Mouse (Mus musculus) left cerebral cortex, adult 2 months (tissue): ENCODE data around the gene Nmu. TPM values are rescaled to one million over a fixed set of nuclear protein-coding genes. Genes with fewer than 3 reads are reported as not detected.

Experiments used
- DNase-seq, 2 experiments: peaks; one replicate each; pipeline ENCODE4 v3.0.0; 2021 to 2022; ENCODE audit warnings: low spot score in 2 of 2, mixed read lengths in 1 of 2; ENCODE audit errors: extremely low spot score in 1 of 2
- H3K27ac ChIP-seq: fragments of 200-600 bp; 2 replicates; pipeline ENCODE4 v1.8.1; 2022
- H3K4me3 ChIP-seq: fragments of 200-600 bp; 2 replicates; pipeline ENCODE4 v1.8.1; 2022
- CTCF ChIP-seq: fragments of 200-600 bp; IDR thresholded peaks from 2 replicates; pipeline ENCODE4 v1.8.1; 2022; ENCODE audit warnings: antibody characterized with exemption, mild to moderate bottlenecking, moderate library complexity
- intact Hi-C: fragments of 180-260 bp; cut with DNase I; formaldehyde crosslinking; loops from one replicate; pipeline ENCODE4 v1.15.1; 2025
- long read RNA-seq, 2 experiments: library from polyadenylated mRNA; stranded (forward); transcript quantifications; one replicate each; pipeline ENCODE4 v2.0.0; 2021; ENCODE audit warnings: borderline mapping rate in 2 of 2
- total RNA-seq, 2 experiments: library from RNA; stranded (reverse); gene quantifications; 2 replicates each; pipeline ENCODE4 v1.2.3; 2021

Gene Nmu
- not detected for total RNA-seq
- long read RNA-seq, experiment 1 = 0 reads
- long read RNA-seq, experiment 2 = 0 reads

DNA sequence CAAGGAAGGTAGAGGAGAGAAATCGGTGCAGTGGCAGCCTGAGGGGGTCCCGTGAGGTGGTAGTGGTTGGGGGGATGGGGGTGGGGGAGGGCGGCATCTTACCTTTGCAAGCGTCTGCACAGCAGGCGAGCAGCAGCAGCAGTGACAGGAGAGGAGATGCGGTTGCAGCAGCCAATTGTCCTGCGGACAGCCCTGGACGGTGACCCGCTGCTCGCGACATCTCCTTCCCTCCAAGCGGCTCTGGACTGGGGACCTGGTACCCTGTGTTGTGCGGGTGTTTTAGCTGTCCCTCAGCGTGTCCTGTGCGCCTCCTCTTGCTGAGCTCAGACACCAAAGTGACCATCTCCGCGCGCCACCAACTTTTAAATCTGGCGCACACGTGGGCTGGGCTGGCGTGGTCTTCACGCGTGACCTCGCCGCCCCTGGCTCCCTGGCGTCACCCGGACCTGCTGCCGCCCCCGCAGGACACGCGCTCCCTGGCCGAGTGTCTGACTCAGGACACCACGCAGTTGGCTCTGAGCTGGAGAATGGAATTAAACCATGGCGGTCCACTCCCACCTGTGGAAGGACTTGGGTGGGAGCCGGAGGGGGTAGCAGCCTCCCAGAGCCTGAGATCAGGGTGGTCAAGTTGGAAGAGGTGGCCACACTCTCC lies at the start of gene Nmu:
Gene Nmu (minus strand): TSS at position 336 of the 652 bp plus-strand sequence.
- Histone ChIP-seq H3K4me3 (peak within 1 kb of the TSS; percentile 24), H3K27ac (no peak within 1 kb of the TSS)
- no peak for DNase-seq
- no peak for TF ChIP-seq CTCF
- intact Hi-C loops = no loop called here

DNA sequence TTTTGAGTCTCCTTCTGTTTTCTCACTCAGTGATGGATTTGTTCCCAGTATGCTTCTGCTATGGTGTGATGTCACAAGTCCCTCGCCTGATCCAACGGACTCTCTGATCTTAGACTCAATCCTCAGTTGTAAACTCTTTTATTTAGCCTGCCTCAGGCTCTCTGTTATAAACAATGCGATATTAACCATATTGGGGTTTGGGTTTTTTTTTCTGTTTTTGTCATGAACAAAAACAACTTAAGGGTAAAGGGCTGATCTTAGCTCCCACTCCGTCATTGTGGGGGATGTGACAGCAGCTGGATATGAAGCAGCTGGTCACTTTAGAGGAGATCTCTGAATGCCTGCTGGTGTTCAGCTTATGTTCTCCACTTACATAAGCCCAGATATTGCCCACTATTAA lies 48.1 kb upstream of the Nmu start:
- TF ChIP-seq CTCF = no peak
- no peak for DNase-seq
- Histone ChIP-seq H3K27ac (no peak overlapping the region), H3K4me3 (no peak overlapping the region)
- intact Hi-C loops = loop anchor here (5.0 to 10.0 kb wide), 2 partner anchors 177 to 549 kb away; no protein-coding TSS in a partner anchor

DNA sequence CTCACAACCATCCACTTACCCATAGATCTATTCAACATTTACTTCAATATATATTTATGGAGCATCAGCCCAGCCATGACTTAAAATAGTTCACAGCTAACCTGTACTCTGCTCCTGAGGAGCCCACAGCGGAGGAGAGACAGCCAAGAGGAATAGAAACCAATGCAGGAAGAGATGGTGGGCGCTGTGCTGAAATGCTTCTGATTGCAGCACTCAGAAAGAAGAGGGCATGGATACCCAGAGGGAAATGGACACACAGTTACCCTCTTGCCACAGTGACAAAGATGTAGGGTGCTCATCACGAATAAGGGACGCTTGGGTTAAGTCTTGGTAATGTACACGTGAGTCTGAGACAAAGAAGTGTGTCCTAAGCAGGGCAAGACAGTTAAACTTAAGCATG lies 30.8 kb upstream of the Nmu start:
- intact Hi-C loops = no loop called here
- no peak for TF ChIP-seq CTCF
- H3K4me3 ChIP-seq = no peak overlapping the region
- no peak overlapping the region for H3K27ac ChIP-seq
- no peak for DNase-seq

DNA sequence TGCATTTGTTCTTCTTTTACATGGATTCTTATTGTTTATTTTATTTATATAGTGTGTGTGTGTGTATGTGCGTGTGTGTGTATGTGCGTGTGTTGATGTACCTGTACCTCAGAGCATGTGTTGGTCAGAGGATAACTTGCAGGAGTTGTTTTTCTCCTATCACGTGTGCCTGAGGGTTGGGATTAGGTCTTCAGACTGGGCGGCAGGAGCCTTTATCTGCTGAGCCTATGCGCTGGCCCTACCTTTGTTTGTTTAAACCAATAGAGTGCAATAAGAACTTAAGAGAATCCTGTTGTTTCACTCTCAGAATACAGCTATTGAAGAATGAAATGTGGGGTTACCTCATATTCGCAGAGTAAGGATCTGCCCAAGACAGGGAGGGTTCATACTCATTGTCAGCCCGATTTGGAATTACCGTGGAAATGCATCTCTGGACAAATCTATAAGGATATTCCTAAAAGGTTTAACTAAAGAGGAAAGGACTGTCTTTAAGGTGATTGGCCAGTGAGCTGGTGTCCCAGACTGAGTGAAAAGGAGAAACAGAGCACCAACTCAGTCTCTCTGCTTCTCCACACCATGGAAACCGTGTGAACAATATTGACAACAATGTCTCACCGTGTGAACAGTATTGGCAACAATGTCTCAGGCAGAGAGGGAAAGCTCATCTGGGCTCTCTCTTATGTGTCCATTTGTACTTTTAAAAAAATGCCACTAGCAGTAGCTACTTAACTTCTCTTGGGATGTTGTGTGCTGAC lies 25.6 kb upstream of the Nmu start:
- TF ChIP-seq CTCF = no peak
- intact Hi-C loops = no loop called here
- Histone ChIP-seq H3K4me3 (no peak overlapping the region), H3K27ac (no peak overlapping the region)
- DNase-seq = no peak

DNA sequence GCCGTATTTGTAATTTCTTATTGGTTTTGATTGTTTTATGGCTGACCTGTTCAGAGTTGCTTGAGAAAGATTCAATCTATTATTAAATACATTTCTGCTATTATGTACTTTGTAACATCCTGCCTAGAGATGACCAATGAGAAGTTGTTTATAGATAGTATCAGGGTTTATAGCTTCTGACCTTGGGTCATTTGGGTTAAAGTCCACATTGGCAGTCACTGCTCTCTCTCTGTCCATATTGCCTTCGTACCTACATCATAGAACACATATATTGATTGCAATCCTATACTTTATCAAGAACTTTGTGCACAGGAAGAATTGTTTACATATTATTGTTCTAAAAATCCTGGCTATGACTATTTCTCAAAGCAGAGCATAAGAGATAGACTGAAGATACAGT lies 24.9 kb upstream of the Nmu start:
- H3K4me3 ChIP-seq = no peak overlapping the region
- no peak overlapping the region for H3K27ac ChIP-seq
- no peak for TF ChIP-seq CTCF
- DNase-seq = no peak
- intact Hi-C loops = no loop called here

DNA sequence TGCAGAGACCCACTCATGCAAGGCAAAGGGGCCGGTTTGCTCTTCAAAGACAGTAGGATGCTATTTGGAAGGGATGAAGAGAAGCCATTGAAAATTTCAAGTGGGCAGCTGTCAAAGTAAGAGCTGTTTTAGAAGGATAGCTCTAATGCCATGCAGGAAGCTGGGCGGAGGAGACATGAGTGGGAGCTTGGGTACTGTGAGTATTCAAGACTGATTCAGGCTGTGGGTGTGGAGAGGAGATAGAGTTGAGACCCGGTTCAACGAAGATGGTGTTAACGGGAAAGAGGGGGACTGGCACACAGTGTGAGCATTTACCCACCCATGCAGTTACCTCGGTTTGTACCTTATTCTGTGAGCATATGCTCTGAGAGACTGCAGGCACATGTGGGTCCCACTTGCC lies 20.1 kb upstream of the Nmu start:
- TF ChIP-seq CTCF = no peak
- intact Hi-C loops = loop anchor here (2.0 kb wide), 1 partner anchor 79 kb away; the partner anchor contains the start of gene Clock
- Histone ChIP-seq H3K4me3 (no peak overlapping the region), H3K27ac (no peak overlapping the region; the same call in 1 of the 2 replicates)
- DNase-seq = peak; percentile 9 to 27

DNA sequence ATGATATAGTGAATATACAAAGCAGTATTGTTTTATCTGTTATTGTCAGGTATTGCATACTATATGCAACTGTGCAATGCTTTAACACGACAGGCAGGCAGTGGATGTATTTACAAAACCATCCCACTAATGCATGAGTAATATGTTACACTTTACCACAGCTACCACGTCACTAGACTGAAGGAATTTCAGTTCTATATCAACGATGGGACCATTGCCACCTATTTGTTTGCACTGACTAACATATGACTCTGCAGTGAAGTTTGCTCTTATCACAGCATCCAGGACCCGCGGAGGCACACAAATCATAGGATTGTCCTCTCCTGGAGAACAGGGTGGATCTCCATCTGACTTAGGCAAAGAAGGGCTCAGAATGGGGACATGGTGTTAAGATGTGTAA lies 18.2 kb upstream of the Nmu start:
- DNase-seq = no peak
- TF ChIP-seq CTCF = no peak
- no peak overlapping the region for H3K4me3 ChIP-seq
- no peak overlapping the region for H3K27ac ChIP-seq
- intact Hi-C loops = loop anchor here (2.0 kb wide), 1 partner anchor 77 kb away; the partner anchor contains the start of gene Clock

DNA sequence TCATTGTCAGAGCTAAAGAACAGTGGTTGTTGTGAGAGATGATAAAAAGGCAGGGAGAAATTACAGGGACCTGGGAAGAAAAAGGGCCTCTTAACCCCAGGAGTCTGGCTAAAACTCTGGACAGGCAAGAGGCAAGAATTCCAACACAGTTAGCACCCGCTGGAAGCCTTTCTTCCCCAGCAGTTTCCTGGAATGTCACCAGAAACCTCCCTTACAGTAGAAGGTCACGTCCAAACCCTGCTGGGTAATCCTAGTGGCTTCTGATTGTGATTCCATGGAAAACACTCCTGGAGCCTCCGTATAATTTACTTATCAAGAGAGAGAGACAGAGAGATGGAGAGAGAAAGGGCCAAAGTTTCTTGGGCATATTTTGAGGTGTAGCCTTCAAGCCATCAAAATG lies 15.6 kb upstream of the Nmu start:
- no peak overlapping the region for H3K4me3 ChIP-seq
- no peak for TF ChIP-seq CTCF
- DNase-seq = no peak
- intact Hi-C loops = no loop called here
- no peak overlapping the region for H3K27ac ChIP-seq

DNA sequence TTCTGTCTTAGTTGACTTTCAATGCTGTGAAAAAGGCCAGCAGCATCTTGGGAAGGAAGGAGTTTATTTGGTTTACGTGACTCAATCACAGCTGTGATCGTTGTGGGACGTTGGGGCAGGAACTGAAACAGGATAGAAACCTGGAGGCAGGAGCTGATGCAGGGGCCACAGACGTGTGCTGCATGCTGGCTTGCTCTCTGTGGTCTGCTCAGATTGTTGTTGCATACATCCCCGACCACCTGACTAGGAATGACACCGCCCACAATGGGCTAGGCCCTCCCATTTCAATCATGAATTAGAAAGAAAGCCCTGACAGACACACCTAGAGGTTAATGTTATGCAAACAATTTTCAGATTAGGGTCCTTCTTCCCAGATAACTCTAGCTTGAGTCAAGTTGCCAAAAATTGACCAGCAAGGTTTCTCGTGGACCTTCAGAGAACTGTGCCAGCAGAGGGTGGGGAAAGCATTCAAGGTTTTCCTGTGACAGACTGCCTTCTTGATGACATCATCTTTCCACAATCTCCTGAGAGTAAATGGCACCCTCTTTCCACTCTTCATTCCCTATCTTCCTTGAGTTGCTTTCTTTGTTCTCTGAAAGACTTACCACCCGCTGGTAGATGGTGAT lies 5.7 kb upstream of the Nmu start:
- intact Hi-C loops = no loop called here
- no peak for TF ChIP-seq CTCF
- no peak overlapping the region for H3K27ac ChIP-seq
- no peak overlapping the region for H3K4me3 ChIP-seq
- no peak for DNase-seq

DNA sequence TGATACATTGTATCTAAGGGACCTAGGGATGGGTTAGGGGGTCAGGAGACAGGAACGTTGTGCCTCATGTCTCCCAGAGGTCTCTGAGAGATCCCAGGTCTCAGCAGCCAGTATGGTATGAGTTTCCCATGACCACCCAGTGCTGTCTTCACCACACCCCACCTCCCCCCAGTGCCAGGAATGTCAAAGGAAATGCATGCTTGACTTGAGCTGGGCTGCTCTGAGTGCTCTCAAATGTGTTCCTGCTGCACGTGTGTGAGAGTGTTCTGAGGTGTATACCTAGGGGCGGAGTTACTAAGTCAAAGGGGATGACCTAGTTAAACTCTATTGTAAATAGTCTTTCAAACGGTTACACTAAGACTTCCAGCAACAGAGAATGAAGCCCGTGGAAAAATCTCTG lies 1.8 kb upstream of the Nmu start:
- H3K27ac ChIP-seq = no peak overlapping the region
- intact Hi-C loops = no loop called here
- H3K4me3 ChIP-seq = no peak overlapping the region
- no peak for TF ChIP-seq CTCF
- DNase-seq = no peak

DNA sequence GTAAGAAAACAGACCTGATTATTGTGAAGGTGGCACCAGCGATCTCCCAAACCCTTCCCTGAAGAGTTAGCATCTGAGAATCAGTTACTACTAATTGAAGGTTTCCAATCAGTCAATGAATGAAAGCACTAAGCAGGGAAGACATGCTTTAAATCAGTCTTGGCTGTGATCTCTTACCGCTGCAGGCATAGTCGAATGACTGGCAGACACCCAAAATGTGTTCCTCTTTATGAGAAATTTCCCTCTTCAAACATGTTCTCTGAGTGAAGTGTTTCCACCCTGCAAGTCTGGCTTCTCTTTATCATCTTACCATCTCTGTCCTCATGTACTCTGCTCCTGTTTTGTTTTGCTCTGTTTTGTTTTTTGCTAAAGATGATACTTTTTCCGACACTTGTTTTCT lies 2.8 kb downstream of the Nmu start:
- no peak for DNase-seq
- intact Hi-C loops = no loop called here
- no peak for TF ChIP-seq CTCF
- no peak overlapping the region for H3K4me3 ChIP-seq
- no peak overlapping the region for H3K27ac ChIP-seq

DNA sequence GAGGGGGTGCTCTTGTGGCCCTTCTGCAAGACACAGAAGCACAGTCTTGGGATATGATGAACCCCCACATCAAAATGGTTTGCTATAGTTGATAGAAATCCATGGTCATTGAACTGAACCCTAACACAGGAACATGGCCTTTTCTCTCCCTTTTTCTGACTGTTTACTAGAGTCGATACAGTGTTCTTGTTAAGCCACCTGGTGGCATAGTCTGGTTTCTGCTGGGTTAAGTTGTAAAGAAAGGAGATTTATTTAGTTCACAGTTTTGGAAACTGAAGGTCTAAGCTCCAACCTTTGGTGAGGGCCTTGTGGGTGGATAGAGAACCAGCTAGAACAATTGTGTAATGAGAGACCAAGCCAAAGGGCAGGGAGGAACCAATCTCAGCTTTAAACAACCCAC lies 3.5 kb downstream of the Nmu start:
- no peak for DNase-seq
- TF ChIP-seq CTCF = no peak; the same call in 1 of the 2 replicates
- intact Hi-C loops = no loop called here
- no peak overlapping the region for H3K27ac ChIP-seq
- H3K4me3 ChIP-seq = no peak overlapping the region
